Mouse (Mus musculus) testis, postnatal 10 days (tissue): ENCODE data around the gene Fam229a.
A peak's percentile ranks its signal among the peaks of the same experiment; 100 is the strongest.

Source experiments
- DNase-seq: peaks from one replicate; pipeline ENCODE4 v3.0.0; 2021; ENCODE audit warnings: low spot score

Fam229a gene

GRCm38 (mm10) chr4:129495672-129496562 is 4.9 kb downstream of the Fam229a start:
- DNase-seq: no peak

DNA sequence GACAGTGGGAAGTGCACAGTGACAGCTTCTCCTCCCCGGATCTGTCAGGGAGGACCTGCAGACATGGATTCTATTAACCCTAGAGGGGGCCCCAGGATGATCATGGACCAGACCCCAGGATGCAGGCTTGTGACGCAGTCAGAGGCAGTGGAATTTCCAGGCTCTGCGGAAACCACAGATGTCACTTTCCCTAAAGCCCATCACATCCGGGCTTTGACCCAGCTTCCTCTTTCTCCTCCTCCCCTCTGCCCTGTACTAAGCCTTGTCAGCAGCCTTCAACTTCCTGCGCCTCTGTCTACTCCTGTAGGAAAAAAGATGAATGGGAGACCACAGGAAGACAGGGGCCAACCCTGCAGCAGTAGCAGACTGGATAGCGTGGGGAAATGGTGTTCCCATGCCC is 5.6 kb downstream of the Fam229a start:
- DNase-seq: no peak

GRCm38 (mm10) chr4:129498941-129499340 is 8.0 kb downstream of the Fam229a start:
- peak; percentile 55 for DNase-seq

GRCm38 (mm10) chr4:129500017-129500416 is 9.0 kb downstream of the Fam229a start:
- no peak for DNase-seq

DNA sequence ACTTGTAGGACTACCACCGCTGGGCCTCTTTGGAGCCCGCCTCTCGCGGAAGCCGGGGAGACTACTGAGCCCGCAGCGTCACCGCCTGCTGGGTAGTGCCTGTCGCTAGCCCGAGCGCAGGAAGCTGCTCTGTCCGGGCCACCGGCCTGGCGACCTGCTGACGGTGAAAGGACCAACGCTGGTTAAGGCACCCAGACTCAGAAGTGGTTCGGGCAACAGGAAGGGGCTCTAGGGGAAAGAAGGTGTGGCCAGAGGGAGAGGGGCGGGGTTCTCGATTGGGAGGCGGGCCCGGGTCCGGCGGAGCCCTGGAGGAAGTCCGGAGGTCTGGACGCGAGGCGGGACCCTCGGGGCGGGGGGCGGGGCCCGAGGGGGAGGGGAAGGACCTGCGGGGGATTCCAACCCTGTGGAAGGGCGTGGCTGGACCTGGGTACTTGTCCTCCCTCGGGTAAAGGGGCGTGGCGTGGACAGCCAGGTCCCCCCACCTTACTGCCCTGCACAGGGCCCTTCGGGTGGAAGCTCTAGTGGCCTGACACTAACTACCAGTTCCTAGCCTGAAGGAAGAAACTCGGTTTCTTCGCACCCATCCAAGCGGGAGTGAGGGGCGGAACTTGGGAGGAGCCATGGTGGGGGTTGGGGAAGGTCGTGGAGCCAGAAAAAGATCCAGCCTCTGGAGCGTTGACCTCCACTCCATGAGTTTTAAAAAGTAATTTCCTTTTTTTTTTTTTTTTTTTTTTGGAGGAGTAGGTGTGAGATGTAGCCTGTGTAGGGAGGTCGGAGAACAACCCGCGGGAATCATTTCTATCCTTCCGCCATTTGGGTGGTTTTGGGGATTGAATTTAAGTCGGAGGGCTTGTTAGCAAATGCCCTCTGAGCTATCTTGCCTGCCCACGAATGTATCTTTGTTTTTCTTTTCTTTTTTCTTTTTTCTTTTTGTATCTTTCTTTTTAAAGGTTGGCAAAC is 9.9 kb downstream of the Fam229a start:
- peak; percentile 94 for DNase-seq

DNA sequence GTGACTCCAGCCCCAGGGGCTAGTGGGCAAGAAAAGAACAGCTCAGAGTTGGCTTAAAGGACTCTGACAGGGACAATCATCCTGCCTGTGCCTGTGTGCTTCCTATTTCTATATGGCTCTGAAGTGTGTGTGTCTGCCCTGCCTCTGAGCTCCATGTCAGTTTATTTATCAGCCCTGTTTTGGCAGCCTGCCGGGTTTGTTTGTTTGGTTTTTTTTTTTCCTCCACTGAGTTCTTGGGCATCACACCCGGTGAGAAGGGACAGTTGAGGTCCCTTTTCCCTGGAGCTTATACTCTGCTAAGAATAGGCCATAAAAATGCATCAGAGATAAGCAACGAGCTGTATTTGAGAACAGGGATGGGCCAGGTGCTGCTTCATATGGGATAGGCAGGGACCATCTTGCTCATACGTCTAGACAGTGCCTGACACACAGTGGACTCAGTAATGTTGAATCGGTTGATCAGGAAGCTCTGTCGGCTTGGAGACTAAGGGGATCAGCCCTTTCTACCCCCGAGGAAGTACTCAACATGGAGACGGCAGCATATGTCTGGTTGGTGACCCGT is 11.4 kb downstream of the Fam229a start:
- peak; percentile 58 for DNase-seq

DNA sequence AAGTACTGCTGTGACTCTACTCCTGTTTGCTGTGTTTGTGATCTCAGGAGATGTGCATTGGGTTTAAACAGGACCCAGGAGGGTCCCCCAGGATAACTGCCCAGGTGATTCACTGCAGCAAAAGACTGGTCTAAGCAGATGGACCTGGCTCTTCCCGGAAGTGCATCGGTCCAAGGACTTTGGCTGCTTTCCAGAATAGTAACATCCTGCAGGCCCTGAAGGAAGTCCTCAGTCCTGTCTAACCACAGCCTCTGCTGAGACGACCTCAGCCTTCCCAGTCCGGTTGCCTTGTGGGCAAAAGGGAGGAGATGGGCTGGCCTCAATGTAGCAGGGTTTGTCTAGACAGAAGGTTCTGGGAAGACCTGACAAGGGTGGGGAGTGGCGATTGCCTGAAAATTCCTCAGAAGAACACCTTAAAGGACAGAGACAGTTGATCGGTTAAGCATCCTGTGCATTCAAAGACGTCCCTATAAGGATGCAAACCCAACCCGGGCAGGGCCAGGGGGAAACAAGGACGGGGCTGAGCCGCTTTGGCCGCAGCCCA is 12.0 kb downstream of the Fam229a start:
- DNase-seq: no peak

- DNase-seq: no peak
These were observed 14.5 kb downstream of the Fam229a start for GRCm38 (mm10) chr4:129505511-129505910.

- DNase-seq: no peak
These were observed 16.6 kb downstream of the Fam229a start for GRCm38 (mm10) chr4:129507434-129508236.

DNA sequence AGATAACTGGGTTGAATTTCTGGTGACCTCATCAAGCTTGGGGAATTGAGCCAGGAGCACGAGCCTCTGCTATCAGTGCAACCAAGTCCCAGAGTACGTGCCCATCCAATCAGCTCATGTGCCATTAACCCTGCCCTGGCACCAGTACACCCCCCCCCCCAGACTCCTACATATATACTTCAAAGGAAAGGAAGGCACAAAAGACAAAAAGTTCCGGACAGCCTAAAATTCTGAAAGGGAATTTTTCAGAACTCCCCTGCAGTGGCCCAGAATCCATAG is 17.2 kb downstream of the Fam229a start:
- DNase-seq: peak; percentile 45

GRCm38 (mm10) chr4:129508834-129509600 is 18.0 kb downstream of the Fam229a start:
- DNase-seq: peak; percentile 62

DNA sequence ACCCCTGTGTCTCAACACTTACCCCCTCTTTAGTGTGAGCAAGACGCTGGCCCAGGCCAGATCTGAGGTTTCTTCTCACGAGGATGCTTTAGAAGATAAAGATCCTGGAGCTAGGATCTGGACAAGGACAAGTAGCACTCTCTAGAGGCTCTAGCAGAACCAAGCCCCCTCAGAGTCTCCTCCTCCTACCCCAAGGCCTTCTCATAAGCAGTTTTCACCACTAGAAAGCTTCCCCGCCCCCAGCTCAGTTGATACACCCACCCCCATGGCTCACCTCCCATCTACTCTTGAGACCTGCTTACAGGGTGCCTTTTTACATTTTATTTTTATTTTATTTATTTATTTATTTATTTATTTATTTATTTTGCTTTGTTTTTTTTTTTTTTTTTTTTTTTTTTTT is 18.7 kb downstream of the Fam229a start:
- DNase-seq: peak; percentile 47

DNA sequence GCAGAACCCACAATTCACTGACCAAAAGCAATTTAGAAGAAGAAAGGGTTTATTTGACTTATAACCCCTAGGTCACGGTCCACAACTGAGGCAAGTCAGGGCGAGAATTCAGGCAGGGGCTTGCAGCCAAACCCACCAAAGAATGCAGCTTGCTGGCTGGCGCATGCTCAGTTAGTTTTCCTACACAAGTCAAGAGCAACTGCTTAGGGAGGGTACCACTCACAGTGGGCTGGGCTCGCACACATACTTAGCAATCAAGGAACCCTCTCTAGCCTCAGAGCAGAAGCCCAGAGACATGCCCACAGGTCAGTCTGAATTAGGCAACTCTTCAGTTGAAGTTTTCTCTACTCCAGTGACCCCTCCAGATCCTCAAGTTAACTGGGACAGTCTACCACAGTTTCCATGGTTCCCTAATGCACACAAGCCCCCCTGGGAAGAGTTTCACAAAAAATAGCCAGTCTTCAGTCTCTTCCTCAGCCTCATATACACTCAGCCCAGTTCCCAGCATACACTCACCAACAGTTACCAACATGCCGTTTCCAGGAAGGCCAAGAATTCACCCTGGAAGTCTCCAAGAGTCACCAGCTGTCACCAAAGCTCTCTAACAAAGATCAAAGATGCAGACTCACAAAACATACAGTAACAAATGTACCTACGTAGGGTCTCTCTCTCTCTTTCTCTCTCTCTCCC is 19.9 kb downstream of the Fam229a start:
- DNase-seq: no peak

DNA sequence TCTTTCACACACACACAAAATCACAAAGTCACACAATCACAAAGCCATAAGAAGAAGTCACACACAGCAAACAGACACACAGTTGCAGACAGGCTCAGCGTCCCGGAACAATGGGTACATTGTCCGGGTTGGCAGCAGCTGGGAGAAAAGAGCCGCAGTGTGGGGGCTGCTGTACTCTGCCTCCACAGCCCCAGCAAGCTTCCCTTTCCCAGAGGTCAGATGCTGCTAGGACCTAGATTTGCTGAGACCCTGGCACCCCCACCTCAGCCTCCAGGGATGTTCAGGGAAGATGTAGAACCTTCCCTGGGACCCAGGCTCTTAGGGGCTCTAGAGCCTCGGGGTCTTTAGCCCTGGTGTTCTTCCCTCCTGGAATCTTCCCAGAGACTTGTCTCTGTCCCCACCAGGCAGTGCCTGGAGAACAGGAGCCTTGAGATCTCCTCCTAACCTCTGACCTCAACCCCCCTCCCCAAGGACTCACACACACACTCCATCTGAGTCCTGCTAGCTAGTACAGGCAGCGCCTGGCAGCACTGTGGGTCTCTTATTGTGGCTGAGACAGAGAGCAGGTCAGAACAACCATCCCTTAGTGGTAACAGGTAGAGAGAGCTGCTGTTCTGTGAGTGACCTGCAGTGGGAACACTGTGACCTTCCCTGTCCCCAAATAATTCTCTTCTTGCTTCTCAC is 20.6 kb downstream of the Fam229a start:
- peak; percentile 51 for DNase-seq

DNA sequence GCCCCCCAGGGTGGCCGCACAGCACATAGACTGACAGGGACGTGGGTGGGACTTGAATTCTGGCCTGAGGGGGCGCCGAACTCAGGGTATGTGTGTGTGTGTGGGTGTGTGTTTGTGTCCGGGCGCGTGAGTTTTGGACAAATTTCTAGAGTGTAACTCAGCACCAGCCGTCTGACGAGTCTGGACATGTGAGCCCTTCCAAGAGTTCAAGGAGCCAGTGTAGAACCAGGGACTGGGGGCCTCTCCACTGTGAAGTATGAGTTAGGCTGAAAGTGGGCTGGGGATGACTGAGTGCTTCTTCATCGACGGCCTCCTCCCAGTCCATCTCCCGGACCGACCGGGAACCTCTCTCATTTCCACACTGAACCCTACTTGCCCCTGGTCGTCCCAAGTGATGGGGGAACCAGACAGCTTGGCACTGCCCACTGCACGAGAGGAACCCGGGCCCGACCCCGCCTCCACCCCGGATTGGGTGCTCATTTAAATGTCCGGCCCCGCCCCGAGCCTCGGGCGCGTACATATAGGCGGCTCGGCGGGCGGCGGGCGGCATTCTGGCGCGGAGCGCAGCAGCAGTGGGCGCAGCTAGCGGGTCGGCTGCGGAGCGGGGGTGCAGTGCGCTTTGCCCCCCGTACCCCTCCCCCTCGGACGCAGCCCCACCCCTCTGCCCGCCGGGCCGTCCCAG is 22.2 kb downstream of the Fam229a start, which contains the start of gene Marcksl1:
Marcksl1 (plus strand) TSS at position 496 of the 682 bp plus-strand sequence.
- peak; percentile 97 for DNase-seq

DNA sequence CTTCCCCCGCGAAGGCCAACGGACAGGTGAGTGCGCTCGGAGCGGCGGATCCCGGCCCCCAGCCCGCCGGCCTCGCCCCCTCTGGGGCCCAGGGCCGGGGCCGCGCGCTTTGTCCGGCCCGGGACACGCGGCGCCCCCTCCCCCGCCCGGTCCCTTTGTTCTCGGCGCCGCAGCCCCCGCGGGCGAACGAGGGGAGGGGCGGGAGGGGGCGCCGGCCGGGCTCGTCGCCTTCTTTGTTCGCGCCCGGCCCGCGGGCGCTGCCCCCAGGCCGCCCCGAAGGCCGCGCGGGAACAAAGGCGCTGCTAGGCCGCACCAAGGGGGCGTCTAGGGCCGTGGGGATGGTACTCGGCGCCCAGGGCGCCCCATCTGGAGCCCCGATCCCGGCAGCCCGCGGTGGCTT is 22.9 kb downstream of the Fam229a start:
- peak; percentile 70 for DNase-seq

DNA sequence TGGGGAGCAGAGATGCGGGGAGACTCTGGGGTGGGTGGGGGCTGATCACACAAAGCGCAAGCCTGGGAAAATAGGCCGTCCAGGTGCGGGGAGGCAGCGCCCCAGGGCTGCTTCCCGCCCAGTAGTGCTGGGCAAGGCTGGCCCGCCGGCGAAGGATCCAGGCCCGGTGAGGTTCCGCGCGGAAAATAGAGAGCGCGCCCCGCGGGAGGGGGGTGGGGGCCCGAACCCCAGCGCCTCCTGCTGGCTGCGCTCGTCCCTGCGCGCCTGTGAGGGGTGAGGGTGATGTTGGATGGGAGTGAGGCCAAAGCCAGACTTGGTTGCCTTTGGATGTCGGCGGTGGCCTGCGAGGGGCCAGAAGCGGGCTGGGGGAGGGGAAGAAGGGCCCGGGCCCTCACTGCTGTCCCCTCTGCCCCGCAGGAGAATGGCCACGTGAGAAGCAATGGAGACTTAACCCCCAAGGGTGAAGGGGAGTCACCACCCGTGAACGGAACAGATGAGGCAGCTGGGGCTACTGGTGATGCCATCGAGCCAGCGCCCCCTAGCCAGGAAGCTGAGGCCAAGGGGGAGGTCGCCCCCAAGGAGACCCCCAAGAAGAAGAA is 23.4 kb downstream of the Fam229a start:
- peak; percentile 90 for DNase-seq

GRCm38 (mm10) chr4:129516925-129517324 is 25.9 kb downstream of the Fam229a start:
- DNase-seq: no peak
